Mouse (Mus musculus): ENCODE measurements at regions not wholly inside any gene's neighbourhood (a gene's known extent, or its start where the extent isn't known, plus 50 kb on each side); places are given as distances from the start of the nearest gene placed in this dataset.
"Not testable (repeated sequence)": the region's sequence is repeated elsewhere in the genome, so short reads cannot be mapped to it uniquely, and the experiment has no call there.

DNA sequence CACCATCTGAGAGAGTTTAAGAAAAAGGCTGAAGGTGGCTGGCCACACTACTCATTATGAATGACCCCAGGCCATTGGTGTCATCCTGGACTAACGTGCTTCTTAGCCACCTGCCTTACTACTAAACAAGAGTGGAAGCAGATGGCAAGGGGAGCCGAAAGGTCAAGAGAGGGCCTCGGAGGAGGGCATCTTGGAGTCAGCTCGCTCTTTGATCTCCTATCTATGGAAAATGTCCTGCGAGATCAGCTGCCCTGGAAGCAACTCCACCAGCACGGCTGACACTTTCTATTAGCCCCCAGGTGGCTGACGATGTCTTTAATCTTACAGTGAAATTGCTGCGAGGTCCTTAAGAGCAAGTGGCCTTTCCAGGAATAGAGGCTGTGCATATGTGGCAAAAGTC lies 179.3 kb downstream of the Csl start:
- WGBS: 33% methylated on average over 8 of the region's 8 CpGs
- no peak overlapping the region for H3K4me2 ChIP-seq (ENCODE audit: low read depth, low read length)
- no peak for ATAC-seq (ENCODE audit: low read depth)

DNA sequence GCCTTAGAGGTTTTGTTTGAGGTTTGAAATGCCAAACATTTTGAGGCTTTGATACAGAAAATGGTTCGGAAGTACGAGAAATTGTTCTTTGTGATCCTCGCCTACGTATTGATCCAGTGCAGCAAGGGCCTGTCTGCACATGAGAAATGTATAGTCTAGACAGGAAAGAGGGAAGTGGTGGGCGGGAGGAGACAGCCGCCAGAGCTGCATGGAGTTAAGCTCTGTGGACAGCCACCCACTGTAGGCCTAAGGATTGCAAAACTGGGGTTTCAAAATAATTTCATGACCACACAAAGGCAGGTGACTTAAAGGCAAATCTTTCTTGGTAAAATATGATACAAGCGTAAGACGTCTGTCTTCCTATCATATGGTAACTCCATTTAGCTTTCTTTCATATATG lies 178.4 kb downstream of the Csl start:
- no peak for ATAC-seq (ENCODE audit: low read depth)
- H3K4me3 ChIP-seq (ENCODE audit: low read length): no peak overlapping the region
- H3K4me1 ChIP-seq (replicated peaks; ENCODE audit: control insufficient read depth, insufficient read depth, low read length): peaks cover 2% of the 10 kb centered on the region; the same call in 1 of the 2 replicates
- no peaks in the 10 kb centered on the region for H3K36me3 ChIP-seq (ENCODE audit: control insufficient read depth, insufficient read depth, low read length)
- no peak overlapping the region for H3K4me2 ChIP-seq (ENCODE audit: low read depth, low read length)
- no peak overlapping the region for H3K27ac ChIP-seq (ENCODE audit: low read length)
- 63% methylated on average over 8 of the region's 8 CpGs for WGBS
- no peak overlapping the region for H3K9ac ChIP-seq (ENCODE audit: low read length)
- no peaks in the 10 kb centered on the region for H3K9me3 ChIP-seq (ENCODE audit: control insufficient read depth, low read length)
- H3K27me3 ChIP-seq (ENCODE audit: control insufficient read depth, insufficient read depth, low read depth, low read length): no peaks in the 10 kb centered on the region

More for the DNA sequence above, 179.3 kb downstream of the Csl start:
- Histone ChIP-seq H3K4me3 (ENCODE audit: low read length) (no peak overlapping the region), H3K27me3 (ENCODE audit: control insufficient read depth, insufficient read depth, low read depth, low read length) (no peaks in the 10 kb centered on the region), H3K9me3 (ENCODE audit: control insufficient read depth, low read length) (no peaks in the 10 kb centered on the region), H3K4me1 (replicated peaks; ENCODE audit: control insufficient read depth, insufficient read depth, low read length) (peaks cover 2% of the 10 kb centered on the region; the same call in 1 of the 2 replicates), H3K27ac (ENCODE audit: low read length) (no peak overlapping the region), H3K9ac (ENCODE audit: low read length) (no peak overlapping the region), H3K36me3 (ENCODE audit: control insufficient read depth, insufficient read depth, low read length) (no peaks in the 10 kb centered on the region)

DNA sequence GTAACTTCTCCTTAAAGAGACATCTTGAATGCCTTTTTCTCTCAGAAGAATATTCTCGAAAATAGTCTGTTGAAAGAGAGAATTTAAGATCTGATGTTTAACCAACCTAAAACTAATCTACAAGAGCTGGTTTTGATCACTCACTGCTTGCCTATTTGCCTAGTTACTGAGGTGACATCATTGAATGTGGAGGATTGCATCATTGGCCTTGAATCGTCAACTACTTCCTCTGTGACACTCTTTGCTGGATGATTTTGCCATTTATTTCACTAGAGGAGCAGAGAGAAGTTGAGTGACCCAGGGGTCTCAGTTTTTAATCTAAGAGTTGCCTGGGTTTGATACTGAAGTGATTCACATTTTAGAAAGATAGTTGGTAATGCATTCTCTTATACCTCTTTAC lies 174.6 kb downstream of the Csl start:
- no peaks in the 10 kb centered on the region for H3K36me3 ChIP-seq (ENCODE audit: control insufficient read depth, insufficient read depth, low read length)
- no peak overlapping the region for H3K9ac ChIP-seq (ENCODE audit: low read length)
- no peak overlapping the region for H3K27ac ChIP-seq (ENCODE audit: low read length)
- no peak overlapping the region for H3K4me2 ChIP-seq (ENCODE audit: low read depth, low read length)
- H3K4me3 ChIP-seq (ENCODE audit: low read length): no peak overlapping the region
- 74% methylated on average over 2 of the region's 2 CpGs for WGBS
- no peaks in the 10 kb centered on the region for H3K27me3 ChIP-seq (ENCODE audit: control insufficient read depth, insufficient read depth, low read depth, low read length)
- no peak for ATAC-seq (ENCODE audit: low read depth)
- no peaks in the 10 kb centered on the region for H3K9me3 ChIP-seq (ENCODE audit: control insufficient read depth, low read length)
- no peaks in the 10 kb centered on the region for H3K4me1 ChIP-seq (replicated peaks; ENCODE audit: control insufficient read depth, insufficient read depth, low read length)

DNA sequence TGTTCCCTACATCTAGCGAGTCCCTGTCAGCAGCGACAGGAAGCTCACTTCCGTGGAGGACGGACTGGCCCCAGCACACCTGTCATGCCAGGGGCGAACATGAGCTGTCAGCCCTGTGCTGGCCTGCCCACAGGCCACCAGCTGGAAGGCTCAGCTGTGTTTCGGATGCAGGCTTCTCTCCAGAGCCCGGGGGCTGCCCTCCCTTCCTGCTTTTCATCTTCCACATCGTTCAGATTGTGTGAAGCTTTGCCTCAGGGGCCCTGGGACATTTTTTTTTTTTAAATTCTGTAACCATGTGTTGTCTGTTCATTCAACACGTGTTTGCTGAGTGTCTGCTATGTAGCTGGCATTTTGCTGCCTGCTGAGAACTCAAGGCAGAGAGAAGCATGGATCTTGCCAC lies 167.2 kb downstream of the Csl start:
- Histone ChIP-seq H3K9me3 (ENCODE audit: control insufficient read depth, low read length) (no peaks in the 10 kb centered on the region), H3K4me2 (ENCODE audit: low read depth, low read length) (peak overlapping the region; percentile 21; the same call in 1 of the 2 replicates), H3K9ac (ENCODE audit: low read length) (no peak overlapping the region), H3K4me3 (ENCODE audit: low read length) (no peak overlapping the region), H3K36me3 (ENCODE audit: control insufficient read depth, insufficient read depth, low read length) (no peaks in the 10 kb centered on the region), H3K4me1 (replicated peaks; ENCODE audit: control insufficient read depth, insufficient read depth, low read length) (no peaks in the 10 kb centered on the region), H3K27me3 (ENCODE audit: control insufficient read depth, insufficient read depth, low read depth, low read length) (no peaks in the 10 kb centered on the region), H3K27ac (ENCODE audit: low read length) (no peak overlapping the region)
- ATAC-seq (ENCODE audit: low read depth): no peak; the same call in 1 of the 2 replicates
- 13% methylated on average over 9 of the region's 9 CpGs for WGBS

DNA sequence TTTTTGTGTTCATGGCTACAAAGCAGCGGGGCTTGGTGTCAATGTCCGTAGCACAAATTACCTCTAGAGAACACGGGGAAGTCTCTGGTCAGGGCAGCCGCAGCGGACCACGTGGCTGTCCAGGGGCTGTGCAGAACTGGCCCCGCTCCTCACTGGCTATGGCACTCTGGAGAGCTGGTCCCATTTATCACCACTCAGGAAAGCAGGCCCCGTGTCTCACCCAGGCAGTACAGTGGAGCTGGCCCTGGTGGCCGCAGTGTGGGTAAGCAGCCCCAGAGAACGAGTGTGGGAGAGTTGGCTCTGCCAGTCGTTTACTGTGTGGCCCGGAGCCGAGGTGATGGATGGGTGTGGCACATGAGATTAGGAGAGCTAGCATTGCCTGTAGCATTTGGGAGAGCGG lies 163.8 kb downstream of the Csl start:
- H3K4me1 ChIP-seq (replicated peaks; ENCODE audit: control insufficient read depth, insufficient read depth, low read length): no peaks in the 10 kb centered on the region
- 0 out of 2 replicates have a peak, but pooled peaks cover 3% of the 10 kb centered on the region for H3K9me3 ChIP-seq (ENCODE audit: control insufficient read depth, low read length)
- WGBS: 76% methylated on average over 14 of the region's 14 CpGs
- H3K27ac ChIP-seq (ENCODE audit: low read length): no peak overlapping the region
- H3K4me3 ChIP-seq (ENCODE audit: low read length): no peak overlapping the region
- H3K9ac ChIP-seq (ENCODE audit: low read length): no peak overlapping the region
- no peaks in the 10 kb centered on the region for H3K27me3 ChIP-seq (ENCODE audit: control insufficient read depth, insufficient read depth, low read depth, low read length)
- H3K4me2 ChIP-seq (ENCODE audit: low read depth, low read length): no peak overlapping the region
- ATAC-seq (ENCODE audit: low read depth): no peak
- H3K36me3 ChIP-seq (ENCODE audit: control insufficient read depth, insufficient read depth, low read length): no peaks in the 10 kb centered on the region

DNA sequence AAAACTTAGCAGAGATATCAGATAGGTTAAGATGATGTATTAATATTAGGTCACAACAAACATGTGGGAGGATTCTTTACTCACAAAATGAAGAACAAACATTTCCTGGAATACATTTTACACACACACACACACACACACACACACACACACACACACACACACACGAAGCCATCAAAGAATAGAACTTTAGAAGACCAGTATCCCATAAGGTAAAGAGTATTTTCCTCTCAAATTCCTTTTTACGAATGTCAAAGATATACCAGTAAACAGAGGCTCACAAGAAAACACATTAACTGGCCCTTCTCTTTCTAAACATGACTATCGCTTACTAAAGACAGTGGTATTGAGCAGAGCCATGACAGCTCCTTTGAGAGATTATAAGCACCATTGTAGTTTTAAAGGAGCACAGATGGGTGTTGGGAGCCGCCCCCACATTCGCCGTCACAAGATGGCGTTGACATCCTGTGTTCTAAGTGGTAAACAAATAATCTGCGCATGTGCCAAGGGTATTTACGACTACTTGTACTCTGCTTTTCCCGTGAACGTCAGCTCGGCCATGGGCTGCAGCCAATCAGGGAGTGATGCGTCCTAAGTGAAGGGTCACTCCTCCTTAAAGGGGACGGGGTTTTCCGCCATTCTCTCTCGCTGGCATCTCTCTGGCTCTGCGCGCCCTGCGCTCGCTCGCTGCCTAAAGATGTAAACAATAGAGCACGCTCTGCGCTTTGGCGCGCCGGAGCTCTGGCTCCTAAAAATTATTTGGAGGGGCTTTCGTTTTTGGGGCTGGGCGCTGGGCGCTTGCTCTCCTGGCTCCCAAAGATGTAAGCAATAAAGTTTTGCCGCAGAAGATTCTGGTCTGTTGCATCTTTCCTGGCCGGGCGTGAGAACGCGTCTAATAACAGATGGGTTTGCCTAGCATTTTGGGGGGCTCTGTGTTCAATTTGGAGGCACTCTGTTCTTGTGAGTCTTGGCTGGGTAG lies 160.0 kb downstream of the Csl start:
- Histone ChIP-seq H3K9ac (ENCODE audit: low read length) (peak overlapping the region; percentile 63), H3K4me3 (ENCODE audit: low read length) (peak overlapping the region; percentile 47), H3K4me2 (ENCODE audit: low read depth, low read length) (peak overlapping the region; percentile 47)
- not testable (repeated sequence) for H3K27me3 ChIP-seq (ENCODE audit: control insufficient read depth, insufficient read depth, low read depth, low read length); H3K36me3 ChIP-seq (ENCODE audit: control insufficient read depth, insufficient read depth, low read length); H3K27ac ChIP-seq (ENCODE audit: low read length); H3K4me1 ChIP-seq (replicated peaks; ENCODE audit: control insufficient read depth, insufficient read depth, low read length); H3K9me3 ChIP-seq (ENCODE audit: control insufficient read depth, low read length)
- ATAC-seq (ENCODE audit: low read depth): peak; percentile 55; the same call in 1 of the 2 replicates
- WGBS: 54% methylated on average over 20 of the region's 34 CpGs

DNA sequence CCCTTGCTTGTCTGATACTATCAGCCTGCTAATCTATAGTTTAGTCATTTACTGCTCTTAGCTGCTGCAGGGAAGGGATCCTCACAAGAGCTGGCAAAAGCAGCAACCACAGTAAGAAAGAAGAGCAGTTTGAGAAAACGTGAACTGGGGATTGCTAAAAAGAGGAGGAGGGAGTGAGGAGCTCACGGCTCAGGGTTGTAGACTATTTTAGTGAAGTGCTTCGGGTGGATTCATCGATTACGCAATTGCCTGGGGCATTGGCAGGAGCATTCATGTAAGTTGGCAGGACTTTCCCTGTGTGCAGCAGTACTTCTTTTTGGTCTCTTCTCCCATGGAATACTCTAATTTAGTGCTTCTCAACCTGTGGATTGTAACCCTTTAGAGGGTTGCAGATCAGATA lies 157.1 kb downstream of the Csl start:
- Histone ChIP-seq H3K27ac (ENCODE audit: low read length) (no peak overlapping the region), H3K27me3 (ENCODE audit: control insufficient read depth, insufficient read depth, low read depth, low read length) (no peaks in the 10 kb centered on the region), H3K9ac (ENCODE audit: low read length) (no peak overlapping the region), H3K4me1 (replicated peaks; ENCODE audit: control insufficient read depth, insufficient read depth, low read length) (no peaks in the 10 kb centered on the region), H3K9me3 (ENCODE audit: control insufficient read depth, low read length) (0 out of 2 replicates have a peak, but pooled peaks cover 3% of the 10 kb centered on the region), H3K4me2 (ENCODE audit: low read depth, low read length) (no peak overlapping the region), H3K4me3 (ENCODE audit: low read length) (no peak overlapping the region), H3K36me3 (ENCODE audit: control insufficient read depth, insufficient read depth, low read length) (no peaks in the 10 kb centered on the region)
- 69% methylated on average over 5 of the region's 5 CpGs for WGBS
- ATAC-seq (ENCODE audit: low read depth): no peak

DNA sequence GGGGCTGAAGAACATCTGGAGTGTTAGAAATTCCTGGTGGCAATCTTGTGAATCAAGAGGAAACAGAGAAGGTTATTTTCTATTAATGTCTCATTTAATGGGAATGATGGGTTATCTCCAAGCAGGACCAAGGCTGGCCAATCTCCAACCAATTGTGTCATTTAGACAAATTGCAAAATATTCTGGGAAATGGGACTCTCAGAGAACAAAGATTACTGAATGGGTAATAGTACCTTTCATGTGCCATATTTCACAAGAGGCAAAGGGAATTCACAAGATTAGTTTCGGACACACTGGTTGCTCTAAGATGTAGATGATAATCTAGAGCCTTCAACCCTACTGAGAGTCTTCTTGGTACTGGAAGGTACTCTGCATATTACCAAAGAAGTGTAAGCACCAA lies 155.3 kb downstream of the Csl start:
- no peaks in the 10 kb centered on the region for H3K27me3 ChIP-seq (ENCODE audit: control insufficient read depth, insufficient read depth, low read depth, low read length)
- H3K9ac ChIP-seq (ENCODE audit: low read length): no peak overlapping the region
- H3K9me3 ChIP-seq (ENCODE audit: control insufficient read depth, low read length): no peaks in the 10 kb centered on the region
- no peak for ATAC-seq (ENCODE audit: low read depth)
- H3K27ac ChIP-seq (ENCODE audit: low read length): no peak overlapping the region
- H3K36me3 ChIP-seq (ENCODE audit: control insufficient read depth, insufficient read depth, low read length): no peaks in the 10 kb centered on the region
- 93% methylated on average over 1 of the region's 1 CpGs for WGBS
- no peak overlapping the region for H3K4me3 ChIP-seq (ENCODE audit: low read length)
- no peak overlapping the region for H3K4me2 ChIP-seq (ENCODE audit: low read depth, low read length)
- H3K4me1 ChIP-seq (replicated peaks; ENCODE audit: control insufficient read depth, insufficient read depth, low read length): no peaks in the 10 kb centered on the region

DNA sequence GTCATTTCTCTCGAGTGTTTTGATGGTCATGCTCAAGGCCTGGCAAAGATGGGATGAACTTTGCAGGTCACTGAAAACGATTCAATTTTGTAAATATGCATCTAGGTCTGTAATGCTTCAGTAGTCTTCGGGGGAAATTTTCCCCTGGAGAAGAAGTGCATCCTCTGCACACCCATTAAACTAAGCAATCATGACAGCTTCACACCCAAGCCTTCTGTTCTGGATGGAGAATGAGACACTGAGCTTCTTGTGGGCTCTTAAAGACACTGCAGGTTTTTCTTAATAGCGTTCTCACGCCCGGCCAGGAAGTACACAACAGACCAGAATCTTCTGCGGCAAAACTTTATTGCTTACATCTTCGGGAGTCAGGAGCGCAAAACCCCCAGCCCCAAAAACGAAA lies 151.0 kb downstream of the Csl start:
- no peak for ATAC-seq (ENCODE audit: low read depth)
- 87% methylated on average over 10 of the region's 10 CpGs for WGBS
- Histone ChIP-seq H3K27ac (ENCODE audit: low read length) (no peak overlapping the region), H3K9ac (ENCODE audit: low read length) (no peak overlapping the region), H3K4me2 (ENCODE audit: low read depth, low read length) (no peak overlapping the region), H3K36me3 (ENCODE audit: control insufficient read depth, insufficient read depth, low read length) (no peaks in the 10 kb centered on the region), H3K9me3 (ENCODE audit: control insufficient read depth, low read length) (peaks cover 5% of the 10 kb centered on the region; the same call in 1 of the 2 replicates), H3K27me3 (ENCODE audit: control insufficient read depth, insufficient read depth, low read depth, low read length) (no peaks in the 10 kb centered on the region), H3K4me3 (ENCODE audit: low read length) (0 out of 2 replicates have a peak overlapping the region, but pooled peaks have one; percentile 3), H3K4me1 (replicated peaks; ENCODE audit: control insufficient read depth, insufficient read depth, low read length) (no peaks in the 10 kb centered on the region)

Data from lung, embryonic 16.5 days (tissue).